Mouse (Mus musculus) heart, adult 11 months (tissue): ENCODE measurements at regions not wholly inside any gene's neighbourhood (a gene's known extent, or its start where the extent isn't known, plus 50 kb on each side); places are given as distances from the start of the nearest gene placed in this dataset.

Experiments
- DNase-seq: peaks from one replicate; pipeline ENCODE4 v3.0.0; 2022

GRCm38 (mm10) chr4:32185986-32186385 is 52.6 kb upstream of the Bach2 start:
- DNase-seq, result no peak

- DNase-seq, result no peak
Measured at GRCm38 (mm10) chr4:32187154-32187553, 51.5 kb upstream of the Bach2 start.

GRCm38 (mm10) chr4:32188076-32188475 is 50.5 kb upstream of the Bach2 start:
- DNase-seq, result no peak

GRCm38 (mm10) chr4:32188752-32189415 is 49.7 kb upstream of the Bach2 start:
- no peak for DNase-seq
